Mouse (Mus musculus): ENCODE results near the gene Mrgbp.

The Mrgbp gene

GRCm38 (mm10) chr2:180589123-180589831 is 8.2 kb downstream of the Mrgbp start, which contains the start of gene Ogfr:
Gene Ogfr, plus strand, starts transcription at chr2:180589245.
- peak; percentile 93 for DNase-seq (ENCODE audit: extremely low read depth, insufficient read length, low spot score)

GRCm38 (mm10) chr2:180597490-180597889 is 16.4 kb downstream of the Mrgbp start, which contains the start of gene Col9a3:
Gene Col9a3, plus strand, starts transcription at chr2:180597790.
- DNase-seq (ENCODE audit: extremely low read depth, insufficient read length, low spot score) = no peak

GRCm38 (mm10) chr2:180598157-180598705 is 17.1 kb downstream of the Mrgbp start:
- DNase-seq (ENCODE audit: extremely low read depth, insufficient read length, low spot score) = no peak

GRCm38 (mm10) chr2:180600569-180601021 is 19.5 kb downstream of the Mrgbp start:
- peak; percentile 58 for DNase-seq (ENCODE audit: extremely low read depth, insufficient read length, low spot score)

GRCm38 (mm10) chr2:180604781-180605180 is 23.7 kb downstream of the Mrgbp start:
- DNase-seq (ENCODE audit: extremely low read depth, insufficient read length, low spot score) = no peak

GRCm38 (mm10) chr2:180610283-180610682 is 29.2 kb downstream of the Mrgbp start:
- DNase-seq (ENCODE audit: extremely low read depth, insufficient read length, low spot score) = no peak

- no peak for DNase-seq (ENCODE audit: extremely low read depth, insufficient read length, low spot score)
These were observed 30.8 kb downstream of the Mrgbp start for GRCm38 (mm10) chr2:180611882-180612281.
